Mouse (Mus musculus) gastrocnemius, postnatal 25 days (tissue): ENCODE measurements around the gene Gm49368. TPM values are rescaled to one million over a fixed set of nuclear protein-coding genes. Genes with fewer than 3 reads are reported as not detected.
"Not testable (repeated sequence)": the region's sequence is repeated elsewhere in the genome, so short reads cannot be mapped to it uniquely, and the experiment has no call there.

Experiments used
- DNase-seq: peaks from one replicate; pipeline ENCODE4 v3.0.0; 2022
- total RNA-seq, 2 experiments: library from RNA; stranded (reverse); gene quantifications; 1 replicate in 1 of 2; 2 replicates in 1 of 2; pipeline ENCODE4 v1.2.3; 2021

Gene Gm49368
- total RNA-seq, 2 experiments from 2014 or later, result not detected

GRCm38 (mm10) chr7:128132148-128132547, 69.7 kb downstream of the Gm49368 start:
- DNase-seq, result no peak

DNA sequence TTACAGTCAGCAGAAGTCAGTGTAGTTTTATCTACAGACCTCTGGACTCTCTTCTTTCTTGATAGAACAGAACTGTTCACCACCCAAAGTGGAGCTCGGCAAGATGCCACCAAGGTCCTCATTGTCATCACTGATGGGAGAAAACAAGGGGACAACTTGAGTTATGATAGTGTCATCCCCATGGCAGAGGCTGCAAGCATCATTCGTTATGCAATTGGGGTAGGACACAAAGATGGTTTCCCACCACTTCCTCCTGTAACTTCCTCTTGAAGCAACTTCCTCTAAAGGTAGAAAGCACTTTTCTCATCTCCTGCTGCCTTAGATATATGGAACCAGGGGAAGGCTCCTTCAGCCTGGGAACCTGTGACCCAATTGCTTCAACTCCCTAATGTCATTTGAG, 71.1 kb downstream of the Gm49368 start:
- no peak for DNase-seq

DNA sequence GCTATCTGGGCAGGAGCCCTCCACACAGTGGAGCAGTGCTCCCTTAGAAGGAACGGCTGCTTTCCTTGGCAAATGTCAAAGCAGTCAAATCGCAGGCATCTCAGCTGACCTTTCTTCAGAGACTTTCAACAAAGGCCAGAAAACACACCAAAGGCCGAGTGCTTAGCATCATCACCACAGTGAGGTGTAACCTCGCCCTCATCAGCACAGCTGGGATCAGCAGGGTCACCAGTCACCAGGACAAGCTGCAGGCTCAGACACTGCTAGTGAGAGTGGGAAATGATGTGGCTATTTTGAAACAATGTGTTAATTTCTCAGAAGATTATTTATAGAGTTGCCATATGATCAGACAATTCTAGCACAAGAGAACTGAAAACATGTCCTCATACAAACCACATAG, 74.4 kb downstream of the Gm49368 start:
- no peak for DNase-seq

GRCm38 (mm10) chr7:128139611-128140010, 77.1 kb downstream of the Gm49368 start:
- no peak for DNase-seq

- DNase-seq, result no peak
Observed at GRCm38 (mm10) chr7:128150970-128151369, 88.5 kb downstream of the Gm49368 start.

DNA sequence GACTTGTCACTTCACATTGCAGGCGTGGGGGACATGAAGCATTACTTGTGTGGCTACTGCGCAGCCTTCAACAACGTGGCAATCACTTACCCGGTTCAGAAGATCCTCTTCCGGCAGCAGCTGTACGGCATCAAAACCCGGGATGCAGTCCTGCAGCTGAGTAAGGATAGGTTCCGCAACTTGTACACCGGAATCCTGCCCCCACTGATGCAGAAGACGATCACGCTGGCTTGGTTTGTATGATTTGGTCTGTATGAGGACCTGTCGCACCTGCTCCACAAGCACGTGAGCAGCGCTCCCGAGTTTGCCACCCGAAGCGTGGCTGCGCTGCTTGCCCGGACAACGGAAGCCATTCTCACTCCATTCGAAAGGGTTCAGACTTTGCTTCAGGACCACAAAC, 91.6 kb downstream of the Gm49368 start, which contains the start of gene Itgad:
Gene Itgad (plus strand): TSS at position 301 of the 400 bp plus-strand sequence.
- no peak for DNase-seq

GRCm38 (mm10) chr7:128154924-128155323, 92.4 kb downstream of the Gm49368 start:
- DNase-seq, result no peak

- not testable (repeated sequence) for DNase-seq
Observed at GRCm38 (mm10) chr7:128158688-128159354, 96.3 kb downstream of the Gm49368 start.

DNA sequence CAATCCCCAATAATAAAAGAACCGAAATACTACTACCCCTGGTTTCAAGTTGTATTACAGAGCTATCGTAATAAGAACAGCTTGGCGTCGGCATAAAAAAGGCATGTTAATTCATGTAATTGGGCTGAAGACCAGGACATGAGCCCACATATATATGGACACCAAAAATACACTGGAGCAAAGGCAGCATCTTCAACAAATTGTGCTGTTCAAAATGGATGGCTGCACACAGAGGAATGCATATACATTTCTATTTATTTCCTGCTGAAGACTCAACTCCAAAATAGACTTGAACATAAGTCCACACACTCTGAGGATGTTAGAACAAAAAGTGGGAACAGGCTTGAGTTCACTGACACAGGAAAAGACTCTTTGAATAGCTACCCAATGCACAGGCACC, 101.5 kb downstream of the Gm49368 start:
- no peak for DNase-seq

- DNase-seq, result no peak
Observed at GRCm38 (mm10) chr7:128166391-128166790, 103.9 kb downstream of the Gm49368 start.

DNA sequence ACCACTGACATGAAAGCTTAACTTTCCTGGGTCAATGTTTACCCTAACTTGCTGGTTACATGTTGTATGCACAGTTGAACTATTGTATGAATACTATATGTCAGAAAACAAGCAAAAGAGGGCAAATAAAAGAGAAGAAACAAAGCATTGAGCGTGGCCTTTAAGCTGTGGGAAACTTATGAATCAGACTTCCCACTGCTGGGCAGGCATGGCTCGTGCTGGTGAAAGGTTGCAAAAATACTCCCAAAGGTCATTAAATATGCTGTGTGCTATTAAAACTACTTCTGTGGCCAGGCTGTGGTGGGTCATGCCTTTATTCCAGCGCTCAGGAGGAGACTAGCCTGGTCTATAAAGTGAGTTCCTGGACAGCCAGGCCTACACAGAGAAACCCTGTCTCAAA, 107.5 kb downstream of the Gm49368 start:
- no peak for DNase-seq

Other genes with a start within 250 kb of the Gm49368 start
- gene Stx4a, start 238.4 kb upstream of the Gm49368 start, total RNA-seq, result 10 to 100 TPM; 46.4 to 47.2 TPM
- 1 to 10 TPM in 1 of 2 experiments, under 1 TPM in 1; 0.64 to 1.2 TPM for gene Stx1b, start 238.1 kb upstream of the Gm49368 start, total RNA-seq
- gene Zfp646, start 186.5 kb upstream of the Gm49368 start, total RNA-seq, result 10 to 100 TPM; 11.3 to 11.8 TPM
- gene Zfp668, start 185.9 kb upstream of the Gm49368 start, total RNA-seq, result 1 to 10 TPM; 2.8 to 4.5 TPM
- gene Prss53, start 171.7 kb upstream of the Gm49368 start, total RNA-seq, result 1 to 10 TPM; 1.5 to 1.6 TPM
- not detected for gene Gm21974, start 167.2 kb upstream of the Gm49368 start, total RNA-seq
- gene Vkorc1, start 167.1 kb upstream of the Gm49368 start, total RNA-seq, result 10 to 100 TPM; 12.7 to 18.3 TPM
- gene Bckdk, start 158.6 kb upstream of the Gm49368 start, total RNA-seq, result 100 to 1,000 TPM; 142 to 143 TPM
- gene Kat8, start 150.2 kb upstream of the Gm49368 start, total RNA-seq, result 10 to 100 TPM; 19.9 to 20.0 TPM
- not detected for gene Prss8, start 132.6 kb upstream of the Gm49368 start, total RNA-seq
- gene Prss36, start 116.0 kb upstream of the Gm49368 start, total RNA-seq, result 1 to 10 TPM; 4.4 to 6.1 TPM
- gene Fus, start 95.2 kb upstream of the Gm49368 start, total RNA-seq, result 10 to 100 TPM; 76.2 to 78.4 TPM
- gene Pycard, start 68.8 kb upstream of the Gm49368 start, total RNA-seq, result under 1 TPM; 0.72 to 0.82 TPM
- gene Trim72, start 58.7 kb upstream of the Gm49368 start, total RNA-seq, result 100 to 1,000 TPM; 235 to 294 TPM
- gene Itgam, start within 50 bp of the Gm49368 start, total RNA-seq, result 1 to 10 TPM; 1.1 to 2.6 TPM
- under 1 TPM in 1 of 2 experiments, not detected in 1; 0.21 TPM for gene Itgax, start 66.9 kb downstream of the Gm49368 start, total RNA-seq
- not detected for gene Itgad, start 91.7 kb downstream of the Gm49368 start, total RNA-seq
- gene Cox6a2, start 143.7 kb downstream of the Gm49368 start, total RNA-seq, result 1,000 to 10,000 TPM; 1,477 to 1,564 TPM
- 1 to 10 TPM; 5.8 to 8.7 TPM for gene Armc5, start 174.7 kb downstream of the Gm49368 start, total RNA-seq
- gene 9130023H24Rik, start 175.3 kb downstream of the Gm49368 start, total RNA-seq, result 1 to 10 TPM; 1.7 to 2.0 TPM
- 10 to 100 TPM in 1 of 2 experiments, 1 to 10 TPM in 1; 9.0 to 10.2 TPM for gene Tgfb1i1, start 184.1 kb downstream of the Gm49368 start, total RNA-seq
- not detected for gene Slc5a2, start 203.0 kb downstream of the Gm49368 start, total RNA-seq
- 1 to 10 TPM; 3.4 to 3.7 TPM for gene BC017158, start 235.5 kb downstream of the Gm49368 start, total RNA-seq